Mouse (Mus musculus) embryonic facial prominence, embryonic 14.5 days (tissue): ENCODE data around the gene Ftsj1. TPM values are rescaled to one million over a fixed set of nuclear protein-coding genes. Genes with fewer than 3 reads are reported as not detected.
A peak's percentile ranks its signal among the peaks of the same experiment; 100 is the strongest.

Experiments
- ATAC-seq: fragments of 200-750 bp; cut with Nextera tagmentation; 2 replicates; pipeline ENCODE4 v1.8.0; 2017; ENCODE audit warnings: low read depth, moderate number of reproducible peaks, moderate TSS enrichment
- DNase-seq: peaks from one replicate; pipeline ENCODE4 v3.0.0-alpha.2; 2015; ENCODE audit warnings: low spot score
- H3K27ac ChIP-seq: fragments of 300-500 bp; sonication (generic); replicated peaks from 2 replicates; pipeline ENCODE4 v1.5.1; 2014; ENCODE audit warnings: low read depth, mild to moderate bottlenecking, low read length, moderate library complexity
- H3K27me3 ChIP-seq: fragments of 300-500 bp; sonication (generic); replicated peaks from 2 replicates; pipeline ENCODE4 v1.6.1; 2014; ENCODE audit warnings: low read length; ENCODE audit not compliant: control insufficient read depth, insufficient read depth
- H3K36me3 ChIP-seq: fragments of 300-500 bp; sonication (generic); 2 replicates; pipeline ENCODE4 v1.6.1; 2014; ENCODE audit warnings: low read length, mixed read lengths; ENCODE audit not compliant: control insufficient read depth, insufficient read depth
- H3K4me1 ChIP-seq: fragments of 300-500 bp; sonication (generic); 2 replicates; pipeline ENCODE4 v1.6.1; 2014; ENCODE audit warnings: antibody characterized with exemption, low read length; ENCODE audit not compliant: control insufficient read depth, insufficient read depth
- H3K4me2 ChIP-seq: fragments of 300-500 bp; sonication (generic); 2 replicates; pipeline ENCODE4 v1.6.1; 2014; ENCODE audit warnings: low read depth, mild to moderate bottlenecking, low read length, moderate library complexity, mixed read lengths
- H3K4me3 ChIP-seq: fragments of 300-500 bp; sonication (generic); 2 replicates; pipeline ENCODE4 v1.5.1; 2014; ENCODE audit warnings: low read depth, mild to moderate bottlenecking, low read length
- H3K9ac ChIP-seq: fragments of 300-500 bp; sonication (generic); 2 replicates; pipeline ENCODE4 v1.6.1; 2014; ENCODE audit warnings: low read depth, mild to moderate bottlenecking, low read length, moderate library complexity, mixed read lengths
- H3K9me3 ChIP-seq: fragments of 300-500 bp; sonication (generic); 2 replicates; pipeline ENCODE4 v1.6.1; 2016; ENCODE audit warnings: low read length; ENCODE audit not compliant: control insufficient read depth
- WGBS: fragments of 180-500 bp; shearing (Covaris S2); extraction: QIAGEN DNeasy Blood & Tissue Kit; methylation state at CpG from one replicate; pipeline ENCODE4 v1.1.7; 2014; 5-methylcytosine and 5-hydroxymethylcytosine counted together
- polyA plus RNA-seq: library from polyadenylated mRNA; unstranded; fragments of >200 nt; fragmentation: Nextera tagmentation; extraction: Ambion mirVana; gene quantifications from 2 replicates; pipeline ENCODE4 v1.2.1, GENCODE M21; 2014

Gene Ftsj1
- polyA plus RNA-seq, 1 experiment from 2014 or later: 40.5 TPM

GRCm38 (mm10) chrX:8209720-8210119 lies 42.5 kb downstream of the Ftsj1 start:
- 77% methylated on average over 2 of the region's 2 CpGs for WGBS
- Histone ChIP-seq H3K4me1 (no peaks in the 10 kb centered on the region), H3K4me2 (no peak overlapping the region), H3K27ac (no peak overlapping the region), H3K9me3 (no peaks in the 10 kb centered on the region), H3K9ac (no peak overlapping the region), H3K4me3 (no peak overlapping the region), H3K36me3 (no peaks in the 10 kb centered on the region), H3K27me3 (no peaks in the 10 kb centered on the region)
- DNase-seq (no peak), ATAC-seq (no peak)

GRCm38 (mm10) chrX:8207224-8207623 lies 45.0 kb downstream of the Ftsj1 start:
- 33% methylated on average over 4 of the region's 4 CpGs for WGBS
- DNase-seq (peak; percentile 1), ATAC-seq (no peak)
- Histone ChIP-seq H3K9ac (no peak overlapping the region), H3K4me1 (no peaks in the 10 kb centered on the region), H3K27me3 (no peaks in the 10 kb centered on the region), H3K9me3 (no peaks in the 10 kb centered on the region), H3K36me3 (no peaks in the 10 kb centered on the region), H3K4me3 (no peak overlapping the region), H3K27ac (no peak overlapping the region), H3K4me2 (peak overlapping the region; percentile 64)

- peak overlapping the region; percentile 51 for H3K4me3 ChIP-seq
- ATAC-seq: no peak
- WGBS: 13% methylated on average over 11 of the region's 11 CpGs
- H3K4me2 ChIP-seq: peak overlapping the region; percentile 64
- peak overlapping the region; percentile 42; the same call in 1 of the 2 replicates for H3K9ac ChIP-seq
- H3K27me3 ChIP-seq: no peaks in the 10 kb centered on the region
- no peaks in the 10 kb centered on the region for H3K36me3 ChIP-seq
- DNase-seq: no peak
- H3K9me3 ChIP-seq: no peaks in the 10 kb centered on the region
- no peaks in the 10 kb centered on the region for H3K4me1 ChIP-seq
- H3K27ac ChIP-seq: no peak overlapping the region
Measured at GRCm38 (mm10) chrX:8206694-8207197, 45.5 kb downstream of the Ftsj1 start.

GRCm38 (mm10) chrX:8206015-8206693 lies 46.1 kb downstream of the Ftsj1 start, which contains the start of gene Porcn:
Gene Porcn (minus strand): TSS chrX:8206525.
- DNase-seq: peak; percentile 92
- H3K27ac ChIP-seq: no peak within 1 kb of the TSS
- peak; percentile 97 for ATAC-seq
- 20% methylated on average over 37 of the region's 46 CpGs for WGBS
- peak within 1 kb of the TSS; percentile 68 for H3K9ac ChIP-seq
- H3K4me3 ChIP-seq: peak within 1 kb of the TSS; percentile 51
- H3K36me3 ChIP-seq: no peaks in the 10 kb centered on the region
- peak within 1 kb of the TSS; percentile 64 for H3K4me2 ChIP-seq
- H3K9me3 ChIP-seq: no peaks in the 10 kb centered on the region
- H3K27me3 ChIP-seq: no peaks in the 10 kb centered on the region
- no peaks in the 10 kb centered on the region for H3K4me1 ChIP-seq

GRCm38 (mm10) chrX:8205551-8205950 lies 46.7 kb downstream of the Ftsj1 start:
- Histone ChIP-seq H3K9me3 (no peaks in the 10 kb centered on the region), H3K36me3 (no peaks in the 10 kb centered on the region), H3K4me3 (peak overlapping the region; percentile 51), H3K4me2 (peak overlapping the region; percentile 64), H3K27me3 (no peaks in the 10 kb centered on the region), H3K27ac (no peak overlapping the region), H3K4me1 (no peaks in the 10 kb centered on the region), H3K9ac (no peak overlapping the region)
- ATAC-seq (no peak), DNase-seq (no peak)
- WGBS: 47% methylated on average over 7 of the region's 7 CpGs

- ATAC-seq: no peak
- 73% methylated on average over 4 of the region's 4 CpGs for WGBS
Measured at GRCm38 (mm10) chrX:8205088-8205487, 47.1 kb downstream of the Ftsj1 start.

GRCm38 (mm10) chrX:8204076-8204475 lies 48.1 kb downstream of the Ftsj1 start:
- DNase-seq (no peak), ATAC-seq (no peak)
- Histone ChIP-seq H3K9me3 (no peaks in the 10 kb centered on the region), H3K4me1 (no peaks in the 10 kb centered on the region), H3K9ac (no peak overlapping the region), H3K36me3 (no peaks in the 10 kb centered on the region), H3K27me3 (no peaks in the 10 kb centered on the region), H3K4me3 (no peak overlapping the region), H3K27ac (no peak overlapping the region), H3K4me2 (no peak overlapping the region)
- WGBS: 80% methylated on average over 10 of the region's 10 CpGs

More at GRCm38 (mm10) chrX:8205088-8205487, 47.1 kb downstream of the Ftsj1 start:
- Histone ChIP-seq H3K4me2 (no peak overlapping the region), H3K4me3 (no peak overlapping the region), H3K27ac (no peak overlapping the region), H3K36me3 (no peaks in the 10 kb centered on the region), H3K27me3 (no peaks in the 10 kb centered on the region), H3K9me3 (no peaks in the 10 kb centered on the region), H3K9ac (no peak overlapping the region), H3K4me1 (no peaks in the 10 kb centered on the region)
- DNase-seq: no peak

GRCm38 (mm10) chrX:8203105-8203504 lies 49.1 kb downstream of the Ftsj1 start:
- Histone ChIP-seq H3K27ac (no peak overlapping the region), H3K4me2 (no peak overlapping the region), H3K9ac (no peak overlapping the region), H3K27me3 (no peaks in the 10 kb centered on the region), H3K4me3 (no peak overlapping the region), H3K36me3 (no peaks in the 10 kb centered on the region), H3K9me3 (no peaks in the 10 kb centered on the region), H3K4me1 (no peaks in the 10 kb centered on the region)
- ATAC-seq (no peak), DNase-seq (no peak)
- WGBS: 88% methylated on average over 13 of the region's 14 CpGs

GRCm38 (mm10) chrX:8193419-8193723 lies 58.8 kb downstream of the Ftsj1 start, which contains the start of gene Ebp:
Gene Ebp (minus strand): TSS chrX:8193512.
- 0 out of 2 replicates have a peak, but pooled peaks have one; percentile 20 for ATAC-seq
- 24% methylated on average over 10 of the region's 10 CpGs for WGBS
- no peak within 1 kb of the TSS for H3K27ac ChIP-seq
- no peaks in the 10 kb centered on the region for H3K9me3 ChIP-seq
- H3K4me3 ChIP-seq: peak within 1 kb of the TSS; percentile 53
- H3K9ac ChIP-seq: peak within 1 kb of the TSS; percentile 66
- H3K27me3 ChIP-seq: no peaks in the 10 kb centered on the region
- no peaks in the 10 kb centered on the region for H3K36me3 ChIP-seq
- DNase-seq: no peak
- no peaks in the 10 kb centered on the region for H3K4me1 ChIP-seq
- peak within 1 kb of the TSS; percentile 65 for H3K4me2 ChIP-seq
